Mouse (Mus musculus): Measurements from ENCODE around the gene Slc12a1. TPM values are rescaled to one million over a fixed set of nuclear protein-coding genes. Genes with fewer than 3 reads are reported as not detected.
A peak's percentile ranks its signal among the peaks of the same experiment; 100 is the strongest.
"Not testable (repeated sequence)": the region's sequence is repeated elsewhere in the genome, so short reads cannot be mapped to it uniquely, and the experiment has no call there.

Gene Slc12a1
- under 1 TPM in 1 of 2 experiments, not detected in 1; 0.09 TPM for total RNA-seq (2021)
- long read RNA-seq = 0 reads

- DNase-seq (ENCODE audit: low spot score in 2 of 2) = no peak
Measured at GRCm38 (mm10) chr2:125152388-125152787, at the start of gene Slc12a1. Slc12a1 (plus strand) TSS chr2:125152505.

GRCm38 (mm10) chr2:125104491-125104890 is 47.8 kb upstream of the Slc12a1 start:
- DNase-seq (ENCODE audit: low spot score in 2 of 2) = not testable (repeated sequence)

GRCm38 (mm10) chr2:125106536-125106935 is 45.8 kb upstream of the Slc12a1 start:
- DNase-seq (ENCODE audit: low spot score in 2 of 2) = not testable (repeated sequence)

GRCm38 (mm10) chr2:125119381-125120110 is 32.8 kb upstream of the Slc12a1 start:
- peak in 1 of 2 experiments; percentile 27 for DNase-seq (ENCODE audit: low spot score in 2 of 2)

- peak in 1 of 2 experiments; percentile 7 for DNase-seq (ENCODE audit: low spot score in 2 of 2)
Measured at GRCm38 (mm10) chr2:125122288-125122623, 30.0 kb upstream of the Slc12a1 start.

- peak; percentile 61 to 69 for DNase-seq (ENCODE audit: low spot score in 2 of 2)
Measured at GRCm38 (mm10) chr2:125122624-125123476, 29.5 kb upstream of the Slc12a1 start.

- peak; percentile 83 to 90 for DNase-seq (ENCODE audit: low spot score in 2 of 2)
Measured at GRCm38 (mm10) chr2:125123477-125123852, 28.8 kb upstream of the Slc12a1 start, which contains the start of gene Myef2. Myef2 (minus strand) TSS chr2:125123661.

GRCm38 (mm10) chr2:125125824-125126223 is 26.5 kb upstream of the Slc12a1 start:
- DNase-seq (ENCODE audit: low spot score in 2 of 2) = no peak

- no peak for DNase-seq (ENCODE audit: low spot score in 2 of 2)
Measured at GRCm38 (mm10) chr2:125126792-125127191, 25.5 kb upstream of the Slc12a1 start.

- DNase-seq (ENCODE audit: low spot score in 2 of 2) = no peak
Measured at GRCm38 (mm10) chr2:125134113-125134512, 18.2 kb upstream of the Slc12a1 start.

- DNase-seq (ENCODE audit: low spot score in 2 of 2) = peak; percentile 70 to 73
Measured at GRCm38 (mm10) chr2:125135903-125136811, 16.1 kb upstream of the Slc12a1 start, which contains the start of gene Ctxn2. Ctxn2 (plus strand) TSS chr2:125136692.

GRCm38 (mm10) chr2:125136846-125137245 is 15.5 kb upstream of the Slc12a1 start:
- no peak for DNase-seq (ENCODE audit: low spot score in 2 of 2)

- no peak for DNase-seq (ENCODE audit: low spot score in 2 of 2)
Measured at GRCm38 (mm10) chr2:125142336-125142735, 10.0 kb upstream of the Slc12a1 start.

- DNase-seq (ENCODE audit: low spot score in 2 of 2) = no peak
Measured at GRCm38 (mm10) chr2:125154294-125154693, 2.0 kb downstream of the Slc12a1 start.

- DNase-seq (ENCODE audit: low spot score in 2 of 2) = no peak
Measured at GRCm38 (mm10) chr2:125155504-125155903, 3.2 kb downstream of the Slc12a1 start.

GRCm38 (mm10) chr2:125162012-125162470 is 9.7 kb downstream of the Slc12a1 start:
- DNase-seq (ENCODE audit: low spot score in 2 of 2) = no peak

- peak; percentile 56 to 62 for DNase-seq (ENCODE audit: low spot score in 2 of 2)
Measured at GRCm38 (mm10) chr2:125178225-125178798, 26.0 kb downstream of the Slc12a1 start.

GRCm38 (mm10) chr2:125187904-125188303 is 35.6 kb downstream of the Slc12a1 start:
- DNase-seq (ENCODE audit: low spot score in 2 of 2) = no peak

- peak; percentile 78 for DNase-seq (ENCODE audit: low spot score in 2 of 2)
Measured at GRCm38 (mm10) chr2:125189197-125189596, 36.9 kb downstream of the Slc12a1 start.

GRCm38 (mm10) chr2:125192905-125193304 is 40.6 kb downstream of the Slc12a1 start:
- DNase-seq (ENCODE audit: low spot score in 2 of 2) = no peak

Data from layer of hippocampus, postnatal 10 days (tissue).